Mouse (Mus musculus): ENCODE results near the gene Arl13b.

- TF ChIP-seq CTCF (IDR thresholded peaks at IDR 0.05; ENCODE audit: borderline replicate concordance, insufficient read depth, low read length) (no peak), POLR2A (IDR thresholded peaks at IDR 0.05; ENCODE audit: low read depth, low read length) (no peak)
These were observed 64.6 kb downstream of the Arl13b start for GRCm38 (mm10) chr16:62782229-62782628.
